Mouse (Mus musculus): ENCODE measurements around the gene Lhfpl2.

DNA sequence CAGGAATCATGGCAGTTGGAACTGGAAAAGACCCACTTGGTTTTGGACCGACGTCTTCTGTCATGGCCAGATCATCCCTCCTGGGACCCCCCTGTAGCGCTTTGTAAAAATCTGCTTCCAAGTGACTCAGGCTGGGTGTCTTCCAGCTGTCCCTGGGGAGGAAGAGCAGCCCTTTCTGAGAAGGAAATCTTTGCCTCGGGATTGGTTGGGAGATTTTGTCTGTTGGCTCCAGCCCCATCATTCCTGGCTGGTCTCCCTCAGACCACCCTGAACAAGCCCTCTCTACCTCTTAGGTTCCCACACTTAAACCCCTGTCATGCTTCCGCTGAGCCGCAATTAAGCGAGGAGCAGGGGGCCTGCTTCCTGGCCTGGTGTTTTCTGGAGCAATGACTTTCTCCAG is 77.6 kb downstream of the Lhfpl2 start:
- no peak for TF ChIP-seq CTCF (IDR thresholded peaks at IDR 0.05; ENCODE audit: control insufficient read depth, insufficient read depth, insufficient replicate concordance, low read depth, low read length)
- no peak for TF ChIP-seq POLR2A (IDR thresholded peaks at IDR 0.05; ENCODE audit: control insufficient read depth, low read depth, low read length)

Data from testis, adult 2 months (tissue).